Mouse (Mus musculus): ENCODE data around the gene Prox2.

Prox2 gene

DNA sequence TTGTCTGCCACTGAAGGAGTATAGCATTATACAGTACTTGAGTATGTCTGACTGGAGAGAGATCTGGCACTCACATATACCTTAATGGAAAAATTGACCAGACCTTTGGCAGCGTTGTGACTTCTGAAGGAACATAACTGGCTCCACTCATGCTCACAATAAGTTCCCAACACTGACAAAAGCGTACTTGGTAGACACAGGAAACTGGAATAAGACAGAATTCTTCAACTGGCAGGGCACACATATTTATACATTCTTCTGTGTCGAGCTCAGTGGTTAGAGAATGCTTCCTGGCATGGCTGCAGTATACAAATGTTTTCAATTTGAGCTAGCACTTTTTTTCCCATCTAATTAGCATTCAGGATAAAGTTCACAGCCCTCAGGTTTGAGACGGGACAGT lies 25.6 kb downstream of the Prox2 start:
- no peak for TF ChIP-seq GATA4 (IDR thresholded peaks at IDR 0.05; ENCODE audit: insufficient replicate concordance, low read length)

- no peak for TF ChIP-seq GATA4 (IDR thresholded peaks at IDR 0.05; ENCODE audit: insufficient replicate concordance, low read length)
Measured at GRCm38 (mm10) chr12:85084257-85084656, 26.3 kb downstream of the Prox2 start.

DNA sequence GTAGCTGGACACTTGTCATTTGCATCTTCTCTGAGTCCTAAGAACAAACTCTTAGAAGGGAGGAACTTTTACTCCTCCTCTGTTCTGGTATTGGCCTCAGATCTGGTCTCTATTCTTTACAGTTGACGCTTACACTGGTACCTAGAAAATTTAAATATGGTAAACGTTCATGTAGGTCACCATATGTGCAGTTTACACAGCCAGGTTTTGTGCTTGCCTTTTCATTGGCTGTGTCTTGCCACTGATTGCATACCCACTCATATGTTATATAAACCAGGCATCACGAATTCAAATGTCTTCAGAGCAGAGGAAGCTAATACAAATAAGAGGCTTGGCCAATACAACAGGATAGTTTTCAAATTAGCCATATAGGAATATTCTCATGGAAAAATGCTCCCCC lies 33.5 kb downstream of the Prox2 start:
- TF ChIP-seq GATA4 (IDR thresholded peaks at IDR 0.05; ENCODE audit: insufficient replicate concordance, low read length), result no peak

- no peak for TF ChIP-seq GATA4 (IDR thresholded peaks at IDR 0.05; ENCODE audit: insufficient replicate concordance, low read length)
Measured at GRCm38 (mm10) chr12:85071043-85071442, 39.5 kb downstream of the Prox2 start.

- no peak for TF ChIP-seq GATA4 (IDR thresholded peaks at IDR 0.05; ENCODE audit: insufficient replicate concordance, low read length)
Measured at GRCm38 (mm10) chr12:85051218-85051617, 59.3 kb downstream of the Prox2 start.

All from liver, adult (tissue).